Mouse (Mus musculus) spleen, adult 2 months (tissue): ENCODE data around the gene Apba2.

Experiments used
- CTCF ChIP-seq: fragments of 200-500 bp; IDR thresholded peaks from 2 replicates; pipeline ENCODE4 v1.5.1; 2011; ENCODE audit warnings: mild to moderate bottlenecking, inconsistent platforms; ENCODE audit not compliant: insufficient read depth, insufficient read length, insufficient replicate concordance; ENCODE audit errors: extremely low read depth
- POLR2A ChIP-seq: fragments of 200-500 bp; IDR thresholded peaks from 2 replicates; pipeline ENCODE4 v1.6.1; 2011; ENCODE audit warnings: low read depth, low read length, inconsistent platforms

GRCm38 (mm10) chr7:64546801-64547200 is 45.3 kb downstream of the Apba2 start:
- TF ChIP-seq CTCF (no peak), POLR2A (no peak)
